Mouse (Mus musculus): ENCODE results near the gene Icam1. TPM values are rescaled to one million over a fixed set of nuclear protein-coding genes. Genes with fewer than 3 reads are reported as not detected.
"Not testable (repeated sequence)": the region's sequence is repeated elsewhere in the genome, so short reads cannot be mapped to it uniquely, and the experiment has no call there.

Icam1 gene
- polyA plus RNA-seq, 1 experiment from 2014 or later: 64.9 TPM

GRCm38 (mm10) chr9:21044785-21045184 is 29.0 kb downstream of the Icam1 start:
- DNase-seq (ENCODE audit: low spot score): not testable (repeated sequence)

GRCm38 (mm10) chr9:21045235-21045634 is 29.4 kb downstream of the Icam1 start:
- no peak for DNase-seq (ENCODE audit: low spot score)

- no peak for DNase-seq (ENCODE audit: low spot score)
These were observed 35.8 kb downstream of the Icam1 start for GRCm38 (mm10) chr9:21051578-21051977.

- DNase-seq (ENCODE audit: low spot score): no peak
These were observed 47.1 kb downstream of the Icam1 start for GRCm38 (mm10) chr9:21062928-21063327.

GRCm38 (mm10) chr9:21067006-21067684 is 51.4 kb downstream of the Icam1 start, which contains the start of gene Zglp1:
Gene Zglp1 (minus strand): TSS chr9:21067093.
- no peak for DNase-seq (ENCODE audit: low spot score)

- DNase-seq (ENCODE audit: low spot score): no peak
These were observed 56.9 kb downstream of the Icam1 start for GRCm38 (mm10) chr9:21072641-21073040.

GRCm38 (mm10) chr9:21073044-21073840 is 57.5 kb downstream of the Icam1 start, which contains the start of the genes Gm49373 and Fdx1l:
Gene Gm49373 (minus strand): TSS chr9:21073096.
Gene Fdx1l (minus strand): TSS chr9:21073614.
- peak; percentile 82 for DNase-seq (ENCODE audit: low spot score)

- no peak for DNase-seq (ENCODE audit: low spot score)
These were observed 58.4 kb downstream of the Icam1 start for GRCm38 (mm10) chr9:21074173-21074572.

GRCm38 (mm10) chr9:21075625-21076024 is 59.8 kb downstream of the Icam1 start:
- no peak for DNase-seq (ENCODE audit: low spot score)

MicroRNAs encoded within 50 kb of the gene (microRNA counts, 519-probe panel; counts per million panel counts)
- 473 counts per million, percentile 71 among the panel's probes with 10 or more counts for microRNA mmu-miR-1900

Small RNA genes lying within 50 kb of the gene (microRNA-seq; reads per million reads assigned to microRNA genes)
- gene Mir1900 (ENCODE audit: borderline number of aligned reads) (not detected), gene Mir7082 (ENCODE audit: borderline number of aligned reads) (not detected)

Other genes starting within 250 kb of the Icam1 start
- gene Col5a3, start 200.9 kb upstream of the Icam1 start, polyA plus RNA-seq (2015; fragmentation: Nextera tagmentation; extraction: Ambion mirVana): 1.8 and 1.9 TPM in 2 replicates
- not detected in 2 replicates for gene Rdh8, start 197.5 kb upstream of the Icam1 start, polyA plus RNA-seq (2015; fragmentation: Nextera tagmentation; extraction: Ambion mirVana)
- 9.2 and 15.1 TPM in 2 replicates for gene A230050P20Rik, start 147.3 kb upstream of the Icam1 start, polyA plus RNA-seq (2015; fragmentation: Nextera tagmentation; extraction: Ambion mirVana)
- gene Angptl6, start 136.3 kb upstream of the Icam1 start, polyA plus RNA-seq (2015; fragmentation: Nextera tagmentation; extraction: Ambion mirVana): 6.7 and 7.3 TPM in 2 replicates
- gene Ppan, start 127.8 kb upstream of the Icam1 start, polyA plus RNA-seq (2015; fragmentation: Nextera tagmentation; extraction: Ambion mirVana): 74.4 and 83.0 TPM in 2 replicates
- 303 and 310 TPM in 2 replicates for gene Eif3g, start 117.4 kb upstream of the Icam1 start, polyA plus RNA-seq (2015; fragmentation: Nextera tagmentation; extraction: Ambion mirVana)
- gene Dnmt1, start 56.1 kb upstream of the Icam1 start, polyA plus RNA-seq (2015; fragmentation: Nextera tagmentation; extraction: Ambion mirVana): 90.0 and 96.3 TPM in 2 replicates
- 12.1 and 12.7 TPM in 2 replicates for gene S1pr2, start 39.2 kb upstream of the Icam1 start, polyA plus RNA-seq (2015; fragmentation: Nextera tagmentation; extraction: Ambion mirVana)
- 116 and 130 TPM in 2 replicates for gene Mrpl4, start 13.2 kb upstream of the Icam1 start, polyA plus RNA-seq (2015; fragmentation: Nextera tagmentation; extraction: Ambion mirVana)
- gene Icam4, start 13.4 kb downstream of the Icam1 start, polyA plus RNA-seq (2015; fragmentation: Nextera tagmentation; extraction: Ambion mirVana): 0.31 and 0.48 TPM in 2 replicates
- 0.14 and 0.33 TPM in 2 replicates for gene Icam5, start 16.1 kb downstream of the Icam1 start, polyA plus RNA-seq (2015; fragmentation: Nextera tagmentation; extraction: Ambion mirVana)
- gene Zglp1, start 51.1 kb downstream of the Icam1 start, polyA plus RNA-seq (2015; fragmentation: Nextera tagmentation; extraction: Ambion mirVana): 0.59 and 0.69 TPM in 2 replicates
- gene Gm49373, start 57.1 kb downstream of the Icam1 start, polyA plus RNA-seq (2015; fragmentation: Nextera tagmentation; extraction: Ambion mirVana): 0.09 and 0.26 TPM in 2 replicates
- gene Fdx1l, start 57.6 kb downstream of the Icam1 start, polyA plus RNA-seq (2015; fragmentation: Nextera tagmentation; extraction: Ambion mirVana): 44.7 and 47.0 TPM in 2 replicates
- gene Gm38431, start 76.0 kb downstream of the Icam1 start, polyA plus RNA-seq (2015; fragmentation: Nextera tagmentation; extraction: Ambion mirVana): 1.2 and 1.6 TPM in 2 replicates
- gene Raver1, start 76.0 kb downstream of the Icam1 start, polyA plus RNA-seq (2015; fragmentation: Nextera tagmentation; extraction: Ambion mirVana): 33.2 and 45.9 TPM in 2 replicates
- gene Tyk2, start 115.3 kb downstream of the Icam1 start, polyA plus RNA-seq (2015; fragmentation: Nextera tagmentation; extraction: Ambion mirVana): 13.8 and 14.0 TPM in 2 replicates
- 281 and 307 TPM in 2 replicates for gene Cdc37, start 134.0 kb downstream of the Icam1 start, polyA plus RNA-seq (2015; fragmentation: Nextera tagmentation; extraction: Ambion mirVana)
- 0.95 and 1.0 TPM in 2 replicates for gene Pde4a, start 149.7 kb downstream of the Icam1 start, polyA plus RNA-seq (2015; fragmentation: Nextera tagmentation; extraction: Ambion mirVana)
- gene Keap1, start 223.4 kb downstream of the Icam1 start, polyA plus RNA-seq (2015; fragmentation: Nextera tagmentation; extraction: Ambion mirVana): 61.2 and 64.2 TPM in 2 replicates
- 0.09 TPM in 1 of 2 replicates, not detected in the other for gene S1pr5, start 232.5 kb downstream of the Icam1 start, polyA plus RNA-seq (2015; fragmentation: Nextera tagmentation; extraction: Ambion mirVana)
- 49.2 and 56.2 TPM in 2 replicates for gene Atg4d, start 249.3 kb downstream of the Icam1 start, polyA plus RNA-seq (2015; fragmentation: Nextera tagmentation; extraction: Ambion mirVana)